Mouse (Mus musculus) heart, embryonic 12.5 days (tissue): ENCODE measurements around the gene Crygs. TPM values are rescaled to one million over a fixed set of nuclear protein-coding genes. Genes with fewer than 3 reads are reported as not detected.

ENCODE experiments used
- ATAC-seq: fragments of 200-750 bp; cut with Nextera tagmentation; 2 replicates; pipeline ENCODE4 v1.8.0; 2017; ENCODE audit warnings: moderate TSS enrichment, moderate library complexity; ENCODE audit not compliant: insufficient number of reproducible peaks, low FRiP score
- H3K27ac ChIP-seq: fragments of 300-500 bp; sonication (generic); 2 replicates; pipeline ENCODE4 v1.5.1; 2016; ENCODE audit warnings: mild to moderate bottlenecking, moderate library complexity; ENCODE audit not compliant: poor library complexity, severe bottlenecking
- H3K27me3 ChIP-seq: fragments of 300-500 bp; sonication (generic); replicated peaks from 2 replicates; pipeline ENCODE4 v1.6.1; 2016; ENCODE audit warnings: mild to moderate bottlenecking, moderate library complexity
- H3K36me3 ChIP-seq: fragments of 300-500 bp; sonication (generic); 2 replicates; pipeline ENCODE4 v1.6.1; 2016; ENCODE audit warnings: mild to moderate bottlenecking, moderate library complexity
- H3K4me1 ChIP-seq: fragments of 300-500 bp; sonication (generic); replicated peaks from 2 replicates; pipeline ENCODE4 v1.6.1; 2016; ENCODE audit warnings: mild to moderate bottlenecking
- H3K4me2 ChIP-seq: fragments of 300-500 bp; sonication (generic); 2 replicates; pipeline ENCODE4 v1.6.1; 2016; ENCODE audit warnings: mild to moderate bottlenecking, moderate library complexity
- H3K4me3 ChIP-seq: fragments of 300-500 bp; sonication (generic); 2 replicates; pipeline ENCODE4 v1.5.1; 2016; ENCODE audit warnings: mild to moderate bottlenecking
- H3K9ac ChIP-seq: fragments of 300-500 bp; sonication (generic); 2 replicates; pipeline ENCODE4 v1.6.1; 2016; ENCODE audit warnings: mild to moderate bottlenecking, moderate library complexity
- H3K9me3 ChIP-seq: fragments of 300-500 bp; sonication (generic); replicated peaks from 2 replicates; pipeline ENCODE4 v1.6.1; 2016; ENCODE audit warnings: mild to moderate bottlenecking, moderate library complexity
- WGBS: fragments of 180-500 bp; shearing (Covaris S2); methylation state at CpG from one replicate; pipeline ENCODE4 v1.1.7; 2016; 5-methylcytosine and 5-hydroxymethylcytosine counted together
- polyA plus RNA-seq: library from polyadenylated mRNA; unstranded; fragments of >200 nt; fragmentation: Nextera tagmentation; extraction: Ambion mirVana; gene quantifications from 2 replicates; pipeline ENCODE4 v1.2.1, GENCODE M21; 2016

The Crygs gene
- polyA plus RNA-seq, 1 experiment from 2014 or later = not detected

GRCm38 (mm10) chr16:22839146-22839857, 27.9 kb upstream of the Crygs start:
- no peaks in the 10 kb centered on the region for H3K27me3 ChIP-seq
- H3K27ac ChIP-seq = no peak overlapping the region
- H3K4me1 ChIP-seq = peaks cover 11% of the 10 kb centered on the region; the same call in 1 of the 2 replicates
- no peak overlapping the region for H3K4me3 ChIP-seq
- WGBS = 76% methylated on average over 3 of the region's 3 CpGs
- H3K9me3 ChIP-seq = no peaks in the 10 kb centered on the region
- no peak overlapping the region for H3K9ac ChIP-seq
- peaks cover 40% of the 10 kb centered on the region for H3K36me3 ChIP-seq
- ATAC-seq = no peak
- no peak overlapping the region for H3K4me2 ChIP-seq

- Histone ChIP-seq H3K4me1 (no peaks in the 10 kb centered on the region), H3K27ac (no peak overlapping the region), H3K9ac (no peak overlapping the region), H3K4me2 (no peak overlapping the region), H3K4me3 (no peak overlapping the region), H3K27me3 (no peaks in the 10 kb centered on the region), H3K9me3 (no peaks in the 10 kb centered on the region), H3K36me3 (peaks cover 43% of the 10 kb centered on the region)
- WGBS = 85% methylated on average over 3 of the region's 3 CpGs
- ATAC-seq = no peak
Observed at GRCm38 (mm10) chr16:22832932-22833525, 21.7 kb upstream of the Crygs start.

- Histone ChIP-seq H3K9ac (no peak overlapping the region), H3K27ac (no peak overlapping the region), H3K4me1 (no peaks in the 10 kb centered on the region), H3K9me3 (no peaks in the 10 kb centered on the region), H3K4me2 (no peak overlapping the region), H3K27me3 (no peaks in the 10 kb centered on the region), H3K4me3 (no peak overlapping the region), H3K36me3 (peaks cover 24% of the 10 kb centered on the region)
- no peak for ATAC-seq
- 47% methylated on average over 8 of the region's 8 CpGs for WGBS
Observed at GRCm38 (mm10) chr16:22820731-22821130, 9.4 kb upstream of the Crygs start.

GRCm38 (mm10) chr16:22807468-22808070, 3.8 kb downstream of the Crygs start:
- Histone ChIP-seq H3K4me2 (peak overlapping the region; percentile 57), H3K36me3 (no peaks in the 10 kb centered on the region), H3K4me1 (0 out of 2 replicates have a peak, but pooled peaks cover 3% of the 10 kb centered on the region), H3K27ac (no peak overlapping the region), H3K4me3 (no peak overlapping the region), H3K27me3 (peaks cover 13% of the 10 kb centered on the region), H3K9ac (no peak overlapping the region), H3K9me3 (no peaks in the 10 kb centered on the region)
- 15% methylated on average over 17 of the region's 17 CpGs for WGBS
- ATAC-seq = no peak

DNA sequence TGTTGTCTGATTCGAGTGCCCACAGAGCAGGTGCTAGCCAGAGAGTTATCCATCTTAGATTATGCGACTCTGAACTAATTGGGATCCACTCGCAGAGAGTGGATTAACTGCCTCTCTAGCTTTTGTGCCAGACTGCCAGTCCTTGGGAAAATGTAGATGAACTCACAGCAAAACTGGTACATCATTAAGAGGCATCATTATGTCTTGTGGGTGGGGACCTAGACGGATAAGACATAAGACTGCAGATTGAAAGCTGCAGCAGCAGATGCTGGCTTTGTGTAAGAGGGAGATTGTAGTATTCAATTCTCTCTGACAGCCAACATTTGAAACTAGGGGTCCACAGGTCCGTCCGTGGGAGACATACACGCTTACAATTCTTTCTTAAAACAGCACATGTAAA, 8.6 kb downstream of the Crygs start:
- H3K36me3 ChIP-seq = no peaks in the 10 kb centered on the region
- H3K4me2 ChIP-seq = no peak overlapping the region
- H3K27me3 ChIP-seq = peaks cover 8% of the 10 kb centered on the region
- H3K9me3 ChIP-seq = no peaks in the 10 kb centered on the region
- H3K9ac ChIP-seq = no peak overlapping the region
- H3K4me3 ChIP-seq = no peak overlapping the region
- no peak overlapping the region for H3K27ac ChIP-seq
- H3K4me1 ChIP-seq = 0 out of 2 replicates have a peak, but pooled peaks cover 3% of the 10 kb centered on the region
- ATAC-seq = no peak
- WGBS = 80% methylated on average over 7 of the region's 7 CpGs

DNA sequence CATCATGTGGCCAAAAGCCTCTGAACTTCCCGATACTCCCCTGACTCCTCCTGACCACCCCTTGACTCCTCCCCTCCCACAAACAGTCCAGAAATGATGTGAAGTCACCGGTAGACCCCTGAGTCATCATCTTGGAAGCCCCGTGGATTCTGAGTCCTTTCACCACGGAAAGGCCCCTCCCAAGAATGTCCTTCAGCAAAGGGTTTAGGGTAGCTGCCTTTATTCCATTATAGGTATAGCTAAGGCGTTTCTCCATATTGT, 10.6 kb downstream of the Crygs start:
- Histone ChIP-seq H3K27me3 (peaks cover 6% of the 10 kb centered on the region; the same call in 1 of the 2 replicates), H3K27ac (no peak overlapping the region), H3K9ac (no peak overlapping the region), H3K4me1 (no peaks in the 10 kb centered on the region), H3K4me3 (no peak overlapping the region), H3K4me2 (no peak overlapping the region), H3K36me3 (no peaks in the 10 kb centered on the region), H3K9me3 (no peaks in the 10 kb centered on the region)
- 58% methylated on average over 5 of the region's 5 CpGs for WGBS
- no peak for ATAC-seq

DNA sequence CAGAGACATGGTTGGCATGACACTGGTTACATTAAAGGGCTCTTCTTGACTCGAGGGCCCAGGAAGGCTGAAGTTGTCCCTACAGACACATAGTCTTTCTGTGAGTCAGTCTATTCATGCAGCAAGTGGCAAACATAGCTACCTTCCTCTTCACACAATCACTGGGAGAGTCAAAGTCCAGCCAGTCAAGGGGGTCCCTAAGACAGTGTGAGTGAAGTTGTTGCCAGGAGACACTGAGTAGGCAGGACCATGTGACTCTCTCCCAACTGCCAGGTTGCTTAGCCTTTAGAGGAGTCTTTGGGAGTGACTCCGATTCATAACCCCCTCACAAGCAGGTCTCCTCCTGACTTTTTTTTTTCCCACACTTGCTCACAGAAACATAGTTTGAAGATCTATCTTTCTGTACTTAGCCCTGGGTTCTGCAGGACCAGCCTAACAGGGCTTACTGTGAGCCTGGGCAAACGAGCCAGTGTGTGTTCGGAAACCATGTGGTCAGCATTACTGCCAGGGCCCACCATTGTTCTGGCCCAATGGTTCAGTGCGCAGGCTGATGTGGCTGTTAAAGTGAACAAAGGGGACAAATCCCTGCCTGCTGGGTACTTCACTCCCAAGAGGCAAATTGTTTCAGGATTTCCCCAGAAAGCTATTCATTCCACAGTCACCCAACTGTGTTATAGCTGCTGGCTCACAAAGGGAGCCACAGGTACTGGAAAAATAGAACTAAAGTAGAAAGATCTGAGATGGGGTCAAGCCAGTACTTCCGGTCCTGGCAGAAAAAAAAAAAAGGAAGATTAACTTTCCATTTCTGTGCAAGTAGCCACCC, 11.1 kb downstream of the Crygs start:
- no peak overlapping the region for H3K4me3 ChIP-seq
- H3K27me3 ChIP-seq = peaks cover 6% of the 10 kb centered on the region; the same call in 1 of the 2 replicates
- ATAC-seq = no peak
- H3K27ac ChIP-seq = no peak overlapping the region
- no peaks in the 10 kb centered on the region for H3K36me3 ChIP-seq
- H3K4me2 ChIP-seq = no peak overlapping the region
- no peaks in the 10 kb centered on the region for H3K9me3 ChIP-seq
- H3K4me1 ChIP-seq = no peaks in the 10 kb centered on the region
- H3K9ac ChIP-seq = no peak overlapping the region
- 75% methylated on average over 6 of the region's 6 CpGs for WGBS

DNA sequence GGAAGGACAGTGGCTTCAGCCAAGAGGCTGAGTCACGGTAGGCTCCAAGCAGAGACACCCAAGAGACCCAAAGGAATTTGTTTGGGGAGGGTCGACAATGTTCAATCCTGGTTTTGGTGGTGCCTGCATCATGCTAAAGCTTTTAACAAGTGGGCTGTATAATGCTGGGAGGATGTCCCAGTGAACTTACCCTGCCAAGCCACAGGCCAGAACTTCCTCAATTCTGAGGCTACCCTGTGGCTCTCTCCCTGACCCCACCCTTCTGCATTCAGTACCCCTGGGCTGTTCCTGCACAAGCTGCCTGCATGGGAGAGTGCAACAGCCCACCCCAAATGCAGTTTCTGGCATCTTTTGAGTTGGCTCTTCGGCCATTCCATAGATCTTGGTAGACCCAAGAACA, 12.9 kb downstream of the Crygs start:
- H3K27ac ChIP-seq = no peak overlapping the region
- H3K27me3 ChIP-seq = peaks cover 6% of the 10 kb centered on the region; the same call in 1 of the 2 replicates
- WGBS = 86% methylated on average over 3 of the region's 3 CpGs
- no peak overlapping the region for H3K9ac ChIP-seq
- no peak overlapping the region for H3K4me2 ChIP-seq
- no peak for ATAC-seq
- H3K4me3 ChIP-seq = no peak overlapping the region
- H3K9me3 ChIP-seq = no peaks in the 10 kb centered on the region
- no peaks in the 10 kb centered on the region for H3K4me1 ChIP-seq
- no peaks in the 10 kb centered on the region for H3K36me3 ChIP-seq

GRCm38 (mm10) chr16:22797521-22797920, 13.9 kb downstream of the Crygs start:
- H3K4me3 ChIP-seq = no peak overlapping the region
- H3K9me3 ChIP-seq = no peaks in the 10 kb centered on the region
- ATAC-seq = no peak
- H3K9ac ChIP-seq = no peak overlapping the region
- no peak overlapping the region for H3K4me2 ChIP-seq
- H3K4me1 ChIP-seq = no peaks in the 10 kb centered on the region
- H3K27ac ChIP-seq = no peak overlapping the region
- peaks cover 6% of the 10 kb centered on the region; the same call in 1 of the 2 replicates for H3K27me3 ChIP-seq
- 77% methylated on average over 5 of the region's 5 CpGs for WGBS
- H3K36me3 ChIP-seq = no peaks in the 10 kb centered on the region

DNA sequence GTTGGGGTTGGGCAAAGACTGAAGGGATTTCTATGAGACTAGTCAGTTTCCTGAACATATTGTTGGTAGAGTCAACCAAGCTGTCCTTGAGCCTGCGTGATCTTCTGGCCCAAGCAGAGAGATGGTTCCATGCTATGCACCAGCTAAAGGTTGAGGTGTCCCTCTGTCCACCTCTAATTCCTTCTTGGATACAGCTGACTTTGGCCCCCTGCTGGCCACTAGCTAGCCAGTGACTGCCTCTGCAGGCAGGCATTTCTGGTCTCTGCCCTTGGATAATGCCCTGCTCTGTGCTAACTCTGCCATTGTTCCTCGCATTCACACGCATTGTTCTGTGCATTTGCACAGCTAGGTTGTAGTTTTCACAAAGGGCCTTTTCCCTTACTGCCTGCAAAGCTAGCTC, 15.9 kb downstream of the Crygs start:
- H3K36me3 ChIP-seq = no peaks in the 10 kb centered on the region
- no peak overlapping the region for H3K27ac ChIP-seq
- no peak overlapping the region for H3K9ac ChIP-seq
- H3K4me2 ChIP-seq = no peak overlapping the region
- WGBS = 76% methylated on average over 3 of the region's 3 CpGs
- H3K9me3 ChIP-seq = no peaks in the 10 kb centered on the region
- peaks cover 7% of the 10 kb centered on the region; the same call in 1 of the 2 replicates for H3K4me1 ChIP-seq
- H3K4me3 ChIP-seq = no peak overlapping the region
- ATAC-seq = no peak
- peaks cover 6% of the 10 kb centered on the region; the same call in 1 of the 2 replicates for H3K27me3 ChIP-seq

DNA sequence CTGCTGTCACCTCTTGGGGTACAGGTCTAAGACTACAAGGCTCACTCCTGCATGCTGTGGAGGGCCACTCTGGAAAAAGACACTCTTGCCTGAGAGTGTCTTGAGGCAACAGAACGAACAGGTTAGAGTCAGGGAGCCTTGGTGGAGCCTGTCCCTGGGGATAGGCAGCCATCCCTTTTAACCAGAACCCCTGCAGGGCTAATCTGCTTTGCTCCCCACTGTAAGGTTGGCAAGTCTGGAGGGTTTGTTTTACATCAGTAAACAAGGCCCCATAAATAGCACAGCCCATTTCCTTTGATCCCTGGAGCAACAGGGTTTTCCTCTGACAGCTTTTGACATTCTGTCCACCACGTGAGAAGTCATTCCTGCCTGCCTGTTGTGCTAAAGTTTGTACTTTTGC, 20.1 kb downstream of the Crygs start:
- Histone ChIP-seq H3K27ac (no peak overlapping the region), H3K4me1 (peaks cover 7% of the 10 kb centered on the region; the same call in 1 of the 2 replicates), H3K9me3 (no peaks in the 10 kb centered on the region; the same call in 1 of the 2 replicates), H3K9ac (no peak overlapping the region), H3K4me3 (no peak overlapping the region), H3K27me3 (peaks cover 6% of the 10 kb centered on the region; the same call in 1 of the 2 replicates), H3K36me3 (no peaks in the 10 kb centered on the region), H3K4me2 (no peak overlapping the region)
- WGBS = 9% methylated on average over 2 of the region's 2 CpGs
- no peak for ATAC-seq
